Mouse (Mus musculus) skeletal muscle tissue, postnatal 0 days (tissue): ENCODE measurements around the gene Ankrd63. TPM values are rescaled to one million over a fixed set of nuclear protein-coding genes. Genes with fewer than 3 reads are reported as not detected.

Experiments
- polyA plus RNA-seq: library from polyadenylated mRNA; unstranded; fragments of >200 nt; fragmentation: Nextera tagmentation; extraction: Ambion mirVana; gene quantifications from 2 replicates; pipeline ENCODE4 v1.2.1, GENCODE M21; 2015

Gene Ankrd63
- polyA plus RNA-seq: 0.05 TPM in 1 of 2 replicates, not detected in the other

DNA sequence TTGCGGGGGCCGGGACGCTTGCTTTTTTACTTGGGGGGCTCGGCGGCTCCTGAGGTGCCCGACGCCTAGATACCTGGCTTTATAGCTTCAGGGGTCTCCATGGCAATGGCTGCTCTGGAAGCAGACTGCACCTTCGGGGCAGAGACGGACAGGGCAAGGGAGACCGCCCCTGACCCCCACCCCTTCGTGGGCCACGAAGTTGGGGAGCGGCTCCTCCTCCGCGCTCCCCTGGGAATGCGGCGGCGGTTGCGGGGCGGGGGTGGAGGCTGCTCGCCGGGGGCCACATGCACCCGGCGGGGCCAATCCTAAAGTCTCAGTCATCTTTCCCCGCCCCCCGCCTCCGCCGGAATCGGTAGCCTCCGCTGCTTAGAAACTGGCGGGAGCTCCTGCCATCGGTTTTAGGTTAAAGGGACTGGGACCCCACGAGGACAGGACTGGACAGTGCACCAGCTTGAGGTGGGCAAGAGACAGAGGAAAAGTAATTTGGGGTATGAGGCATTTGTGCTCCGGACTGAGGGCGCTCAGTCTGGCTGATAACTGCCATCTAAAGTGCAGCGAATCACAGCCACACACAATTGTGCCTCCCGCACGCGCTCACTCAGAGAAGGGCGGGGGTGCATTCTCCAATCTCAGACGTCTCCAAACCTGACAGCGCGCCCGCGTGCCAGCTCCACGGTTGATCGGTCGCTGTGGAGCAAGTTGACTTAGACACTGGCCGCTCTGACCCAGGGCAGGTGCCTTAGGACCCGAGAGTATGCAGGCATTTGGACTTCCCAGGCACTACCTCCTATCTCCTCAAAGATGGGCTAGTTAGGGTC lies at the start of gene Ankrd63:
Gene Ankrd63 (minus strand): TSS at position 51 of the 818 bp plus-strand sequence.

DNA sequence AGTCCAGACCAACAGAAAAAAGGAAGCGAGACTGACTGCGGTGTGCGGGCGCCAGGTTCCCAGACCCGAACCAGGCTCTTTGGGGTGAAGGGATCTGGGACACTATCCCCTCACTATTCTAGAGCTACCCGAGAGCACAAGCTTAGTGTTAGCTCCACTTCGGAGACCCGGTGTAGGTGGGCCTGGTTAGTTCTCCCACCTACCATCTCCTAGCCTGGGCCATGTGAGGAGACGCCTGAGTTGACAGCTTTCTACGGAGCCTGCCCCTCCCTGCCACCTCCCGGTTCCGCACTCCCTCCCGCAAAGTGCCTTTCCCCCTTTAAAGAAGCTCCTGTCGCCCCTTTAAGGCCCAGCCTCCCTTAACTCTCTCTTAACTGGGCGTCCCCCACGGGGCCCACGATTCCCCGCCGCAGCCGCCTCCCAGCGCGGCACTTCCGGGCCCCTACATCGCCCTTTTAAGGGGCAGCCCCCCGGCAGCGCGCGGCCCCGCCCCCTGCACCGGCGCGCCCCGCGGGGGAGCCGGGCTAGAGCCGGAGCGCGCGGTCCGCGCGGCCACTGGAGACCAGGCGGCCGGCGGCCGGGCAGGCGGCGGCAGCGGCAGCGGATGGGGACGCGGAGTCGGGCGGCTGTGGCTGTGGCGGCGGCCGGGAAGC lies 41.6 kb upstream of the Ankrd63 start, which contains the start of gene Inafm2:
Gene Inafm2 (plus strand): TSS at position 527 of the 653 bp plus-strand sequence.

DNA sequence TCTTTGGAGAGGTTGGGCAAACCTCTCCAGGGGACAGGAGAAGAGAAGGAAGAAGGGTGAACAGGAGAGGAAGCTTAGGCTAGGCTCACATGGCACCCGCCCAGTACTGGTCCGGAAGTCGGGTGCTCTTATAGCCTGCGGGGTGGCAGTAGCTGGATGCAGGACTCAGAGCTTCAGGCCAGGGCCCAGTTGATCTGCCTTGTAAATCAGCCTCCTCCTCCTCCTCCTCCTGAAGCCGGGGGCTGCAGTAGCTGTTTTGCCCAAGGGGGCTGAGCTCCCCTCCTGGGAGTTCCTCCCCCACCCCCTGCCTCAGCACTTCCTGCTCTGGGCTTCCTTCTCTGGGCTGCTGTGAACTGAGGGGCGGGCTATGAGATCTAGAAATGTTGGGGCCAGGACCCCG lies 24.6 kb upstream of the Ankrd63 start, which contains the start of gene Plcb2:
Gene Plcb2 (minus strand): TSS at position 102 of the 400 bp plus-strand sequence.

DNA sequence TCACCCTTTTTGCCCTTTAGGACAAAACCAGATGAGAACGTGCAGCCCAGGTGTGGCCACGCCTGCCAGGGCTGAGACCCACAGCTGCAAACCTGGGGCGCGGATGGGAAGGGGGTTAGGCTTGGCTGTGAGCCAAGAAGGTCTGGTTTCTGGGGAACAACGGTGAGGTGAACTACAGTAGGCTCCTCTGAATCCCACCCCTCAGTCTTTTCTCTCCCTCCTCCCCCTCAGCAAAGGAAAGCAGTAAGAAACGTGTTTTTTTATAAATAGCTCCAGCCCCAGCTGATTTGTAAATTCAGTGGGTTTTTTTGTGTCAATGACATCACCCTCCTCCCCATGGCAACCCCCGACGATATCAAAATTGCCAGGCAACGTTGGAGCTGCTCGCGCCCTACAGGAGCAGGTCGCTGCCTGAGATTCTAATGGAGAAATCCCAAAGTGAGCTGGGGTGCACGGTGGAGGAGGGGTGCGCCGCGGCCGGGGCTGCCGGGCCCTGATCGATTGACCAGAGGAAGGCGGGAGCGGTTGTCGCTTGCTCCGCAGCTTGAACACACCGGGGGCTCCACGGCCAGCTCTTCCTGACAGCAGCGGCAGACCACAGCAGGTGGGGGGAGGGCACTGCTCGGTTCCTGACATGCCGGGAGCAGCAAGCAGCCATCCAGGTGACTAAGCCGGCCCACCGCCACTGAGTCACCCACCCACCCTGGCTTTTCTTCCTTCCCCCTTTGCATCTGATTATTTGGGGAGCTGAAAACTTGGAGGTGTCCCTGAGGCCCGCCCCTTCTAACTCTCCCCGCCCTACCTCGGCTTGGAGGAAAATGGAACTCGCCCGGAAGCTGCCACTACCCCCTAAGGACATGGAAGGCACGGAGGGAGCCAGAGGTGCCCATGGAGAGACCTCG lies 40.6 kb downstream of the Ankrd63 start, which contains the start of gene Pak6:
Gene Pak6 (plus strand): TSS at position 402 of the 902 bp plus-strand sequence.

Other genes starting within 250 kb of the Ankrd63 start
- gene Srp14, start 224.3 kb downstream of the Ankrd63 start, polyA plus RNA-seq: 226 and 232 TPM in 2 replicates
- 2.3 and 3.1 TPM in 2 replicates for gene Bmf, start 154.3 kb downstream of the Ankrd63 start, polyA plus RNA-seq
- 10.0 and 10.3 TPM in 2 replicates for gene Bub1b, start 105.8 kb downstream of the Ankrd63 start, polyA plus RNA-seq
- 0.17 and 0.33 TPM in 2 replicates for gene Pak6, start 40.7 kb downstream of the Ankrd63 start, polyA plus RNA-seq
- 0.47 and 0.68 TPM in 2 replicates for gene Plcb2, start 24.5 kb upstream of the Ankrd63 start, polyA plus RNA-seq
- 9.5 and 10.0 TPM in 2 replicates for gene Inafm2, start 41.8 kb upstream of the Ankrd63 start, polyA plus RNA-seq
- 2.7 and 3.9 TPM in 2 replicates for gene Ccdc9b, start 58.7 kb upstream of the Ankrd63 start, polyA plus RNA-seq
- not detected in 2 replicates for gene Phgr1, start 68.8 kb upstream of the Ankrd63 start, polyA plus RNA-seq
- 0.04 and 0.05 TPM in 2 replicates for gene Disp2, start 75.8 kb upstream of the Ankrd63 start, polyA plus RNA-seq
- gene Knstrn, start 110.0 kb upstream of the Ankrd63 start, polyA plus RNA-seq: 18.2 and 22.8 TPM in 2 replicates
- 48.9 and 51.8 TPM in 2 replicates for gene Ivd, start 158.0 kb upstream of the Ankrd63 start, polyA plus RNA-seq
- 2.3 and 2.5 TPM in 2 replicates for gene Bahd1, start 196.4 kb upstream of the Ankrd63 start, polyA plus RNA-seq
- 15.3 and 16.6 TPM in 2 replicates for gene Chst14, start 222.5 kb upstream of the Ankrd63 start, polyA plus RNA-seq